9 mouse cellular contexts compared by ENCODE assay signal in genomic region chr11:43358390-43359291, GRCm38 (mm10).
DNase-seq lines count a peak whose midpoint lies in the region; ATAC-seq and TF ChIP-seq lines count a peak whose summit lies in the region.
"Had no signal": no experiment of that assay in that cellular context is flagged by ENCODE, and none has a peak within 500 bp of the region (broad histone marks: within the 10 kb centered on the region; RNA-seq: fewer than 3 reads in every experiment).

No protein-coding gene starts in this region.

- 41% methylated on average over 13 of the region's 13 CpGs for WGBS in liver, postnatal 0 days (ENCODE audit: insufficient replicate concordance)
- WGBS in kidney, adult 2 months, result 65% methylated on average over 13 of the region's 13 CpGs

- no peak overlapping the region for H3K27ac ChIP-seq in CH12.LX (ENCODE audit: insufficient read depth, low read depth)
- no peak overlapping the region for H3K27ac ChIP-seq in liver, postnatal 0 days (ENCODE audit: low read depth)
- no peak overlapping the region for H3K27ac ChIP-seq in kidney, adult 2 months (ENCODE audit: insufficient read depth, low read depth, low read length)

- TF ChIP-seq POLR2A in CH12.LX (IDR thresholded peaks at IDR 0.05; ENCODE audit: low read depth, low read length), result no peak
- TF ChIP-seq POLR2A in kidney, adult 2 months (IDR thresholded peaks at IDR 0.05; ENCODE audit: low read depth, low read length), result no peak

- H3K36me3 ChIP-seq in CH12.LX (replicated peaks in 1 of 2; ENCODE audit: control insufficient read depth in 1 of 2, insufficient read depth in 1 of 2, low read length in 1 of 2), result no peaks in the 10 kb centered on the region
- H3K36me3 ChIP-seq in liver, postnatal 0 days (replicated peaks; ENCODE audit: insufficient read depth, low read length), result no peaks in the 10 kb centered on the region
- H3K36me3 ChIP-seq in kidney, adult 2 months (ENCODE audit: control insufficient read depth, insufficient read depth, low read length), result no peaks in the 10 kb centered on the region

- peaks cover 20 to 30% of the 10 kb centered on the region in 2 experiments for H3K4me1 ChIP-seq in CH12.LX (ENCODE audit: control insufficient read depth in 1 of 2, insufficient read depth in 2 of 2)
- H3K4me1 ChIP-seq in liver, postnatal 0 days (ENCODE audit: insufficient read depth), result no peaks in the 10 kb centered on the region
- H3K4me1 ChIP-seq in kidney, adult 2 months (ENCODE audit: control insufficient read depth, insufficient read depth, low read length), result no peaks in the 10 kb centered on the region

- no peak for TF ChIP-seq CTCF in CH12.LX (conservative IDR thresholded peaks at IDR 0.05 in 1 of 2, IDR thresholded peaks at IDR 0.05 in 1 of 2; ENCODE audit: low read depth in 2 of 2, low read length in 2 of 2)
- TF ChIP-seq CTCF in liver, postnatal 0 days (IDR thresholded peaks at IDR 0.05; ENCODE audit: low read depth), result no peak
- no peak for TF ChIP-seq CTCF in kidney, adult 2 months (conservative IDR thresholded peaks at IDR 0.05; ENCODE audit: insufficient read depth, insufficient read length, low read depth, low read length)

- H3K27me3 ChIP-seq in CH12.LX (replicated peaks), result peaks cover 4% of the 10 kb centered on the region
- H3K27me3 ChIP-seq in liver, postnatal 0 days (ENCODE audit: insufficient read depth, low read length), result no peaks in the 10 kb centered on the region
- H3K27me3 ChIP-seq in kidney, adult 2 months (replicated peaks; ENCODE audit: control insufficient read depth, insufficient read depth, low read length), result no peaks in the 10 kb centered on the region

- H3K4me2 ChIP-seq in CH12.LX (ENCODE audit: insufficient read depth, low read depth, poor library complexity, severe bottlenecking), result peak overlapping the region; percentile 41
- no peak overlapping the region for H3K4me2 ChIP-seq in liver, postnatal 0 days (ENCODE audit: low read depth, low read length)

- dilution Hi-C loops in CH12.LX (cut with MboI; ENCODE audit: extremely low pct_ligation_motif_present, extremely low pct_unique_long_range_greater_than_20kb, low sequenced_read_pairs), result no loop called here

- ATAC-seq in liver, postnatal 0 days, result peak; percentile 76
- ATAC-seq: intestine, embryonic 16.5 days had no signal

- TF ChIP-seq EP300 in CH12.LX (IDR thresholded peaks at IDR 0.05; ENCODE audit: low read length), result peak; percentile 15
- TF ChIP-seq EP300 in liver, postnatal 0 days (IDR thresholded peaks at IDR 0.05; ENCODE audit: low read depth), result peak; percentile 78

- DNase-seq in kidney, postnatal 10 days, result peak; percentile 16
- no peak for DNase-seq in kidney, adult 8-10 months
- DNase-seq in CH12.LX (ENCODE audit: extremely low read depth), result peak; percentile 65
- DNase-seq in liver, postnatal 0 days, result peak; percentile 31
- DNase-seq in thymus, adult 18-20 months, result peak; percentile 17 to 44
- DNase-seq in layer of hippocampus, postnatal 14 days (ENCODE audit: low spot score in 2 of 2), result no peak
- DNase-seq in kidney, adult 2 months, result no peak
- no peak for DNase-seq in kidney, adult 11 months

- in situ Hi-C loops in CH12.LX (cut with MboI; ENCODE audit: low pct_ligation_motif_present, low pct_unique_long_range_greater_than_20kb, low sequenced_read_pairs), result loop anchor here (10.0 kb wide), 1 partner anchor 364 kb away; no protein-coding TSS in a partner anchor

- no peak for TF ChIP-seq RAD21 in CH12.LX (IDR thresholded peaks at IDR 0.05; ENCODE audit: low read depth, low read length)

- H3K4me3 ChIP-seq in CH12.LX (replicated peaks in 1 of 3; ENCODE audit: low read depth in 2 of 3, low read length in 2 of 3, poor library complexity in 1 of 3), result no peak overlapping the region
- no peak overlapping the region for H3K4me3 ChIP-seq in liver, postnatal 0 days (ENCODE audit: low read depth, low read length)
- H3K4me3 ChIP-seq in kidney, adult 2 months (ENCODE audit: insufficient read depth, low read depth, low read length), result no peak overlapping the region

- H3K9ac ChIP-seq in CH12.LX (ENCODE audit: insufficient read depth, low read depth), result no peak overlapping the region
- H3K9ac ChIP-seq in liver, postnatal 0 days (replicated peaks), result no peak overlapping the region

- no peaks in the 10 kb centered on the region for H3K9me3 ChIP-seq in CH12.LX (replicated peaks; ENCODE audit: low read length)
- H3K9me3 ChIP-seq in liver, postnatal 0 days (ENCODE audit: low read length), result no peaks in the 10 kb centered on the region

- no peaks in the 10 kb centered on the region for H3K79me2 ChIP-seq in CH12.LX (replicated peaks; ENCODE audit: control insufficient read depth, extremely low read depth, insufficient read depth, poor library complexity, severe bottlenecking)

TF ChIP-seq in CH12.LX, 34 proteins besides CTCF, POLR2A, EP300 and RAD21:
- TF ChIP-seq TBP (conservative IDR thresholded peaks at IDR 0.05; ENCODE audit: low read depth, low read length), result no peak
- 0 out of 2 replicates have a peak, but pooled peaks have one; percentile 39 for TF ChIP-seq MAZ (IDR thresholded peaks at IDR 0.05; ENCODE audit: low read depth, low read length)
- TF ChIP-seq IRF4 (IDR thresholded peaks at IDR 0.05; ENCODE audit: low read depth, low read length), result peak; percentile 6; the same call in 1 of the 2 replicates
- TF ChIP-seq SMC3 (IDR thresholded peaks at IDR 0.05; ENCODE audit: low read depth, low read length), result no peak
- TF ChIP-seq TCF12 (IDR thresholded peaks at IDR 0.05; ENCODE audit: low read depth, low read length), result no peak; the same call in none of the 2 replicates
- peak; percentile 44; the same call in 1 of the 2 replicates for TF ChIP-seq ELF1 (IDR thresholded peaks at IDR 0.05; ENCODE audit: low read depth, low read length)
- peak; percentile 88 for TF ChIP-seq MAX (IDR thresholded peaks at IDR 0.05; ENCODE audit: low read length)
- peak; percentile 70 for TF ChIP-seq BHLHE40 (IDR thresholded peaks at IDR 0.05; ENCODE audit: low read depth, low read length)
- TF ChIP-seq ZC3H11A (IDR thresholded peaks at IDR 0.05; ENCODE audit: low read depth, low read length), result no peak
- TF ChIP-seq NELFE (IDR thresholded peaks at IDR 0.05; ENCODE audit: low read depth, low read length), result no peak
- TF ChIP-seq UBTF (IDR thresholded peaks at IDR 0.05; ENCODE audit: low read depth, low read length), result no peak
- no peak for TF ChIP-seq JUN (IDR thresholded peaks at IDR 0.05; ENCODE audit: insufficient read depth, low read depth, low read length)
- 0 out of 2 replicates have a peak, but pooled peaks have one; percentile 20 for TF ChIP-seq SIN3A (IDR thresholded peaks at IDR 0.05; ENCODE audit: low read length)
- no peak for TF ChIP-seq CHD1 (IDR thresholded peaks at IDR 0.05; ENCODE audit: low read depth, low read length)
- peak; percentile 40; the same call in 1 of the 2 replicates for TF ChIP-seq MEF2A (IDR thresholded peaks at IDR 0.05; ENCODE audit: borderline replicate concordance, low read depth, low read length)
- no peak for TF ChIP-seq CHD2 (IDR thresholded peaks at IDR 0.05; ENCODE audit: low read length)
- TF ChIP-seq PAX5 (IDR thresholded peaks at IDR 0.05; ENCODE audit: low read length), result no peak
- no peak for TF ChIP-seq NRF1 (IDR thresholded peaks at IDR 0.05; ENCODE audit: low read depth, low read length)
- TF ChIP-seq MYC (IDR thresholded peaks at IDR 0.05; ENCODE audit: low read depth, low read length), result peak; percentile 51; the same call in 1 of the 2 replicates
- TF ChIP-seq USF2 (conservative IDR thresholded peaks at IDR 0.05; ENCODE audit: low read depth, low read length), result peak; percentile 27; the same call in 1 of the 2 replicates
- TF ChIP-seq POLR2AphosphoS2 (IDR thresholded peaks at IDR 0.05; ENCODE audit: low read depth, low read length), result no peak
- peak; percentile 69 for TF ChIP-seq ETS1 (conservative IDR thresholded peaks at IDR 0.05; ENCODE audit: low read depth, low read length)

Comparison
In these comparisons a context has a peak if more than half of its experiments do, and no peak if none do; other contexts are left out.
1. DNase-seq: peak in kidney, postnatal 10 days (single experiment), CH12.LX (single experiment), liver, postnatal 0 days (single experiment) and thymus, adult 18-20 months (2 of 2); none in kidney, adult 8-10 months (0 of 2), layer of hippocampus, postnatal 14 days (0 of 2), kidney, adult 2 months (single experiment) and kidney, adult 11 months (single experiment).